Mouse (Mus musculus): Measurements from ENCODE around the gene A930004D18Rik. TPM values are rescaled to one million over a fixed set of nuclear protein-coding genes. Genes with fewer than 3 reads are reported as not detected.
"Not testable (repeated sequence)": the region's sequence is repeated elsewhere in the genome, so short reads cannot be mapped to it uniquely, and the experiment has no call there.

Gene A930004D18Rik
- polyA plus RNA-seq, 1 experiment from 2014 or later, result 11.5 TPM

DNA sequence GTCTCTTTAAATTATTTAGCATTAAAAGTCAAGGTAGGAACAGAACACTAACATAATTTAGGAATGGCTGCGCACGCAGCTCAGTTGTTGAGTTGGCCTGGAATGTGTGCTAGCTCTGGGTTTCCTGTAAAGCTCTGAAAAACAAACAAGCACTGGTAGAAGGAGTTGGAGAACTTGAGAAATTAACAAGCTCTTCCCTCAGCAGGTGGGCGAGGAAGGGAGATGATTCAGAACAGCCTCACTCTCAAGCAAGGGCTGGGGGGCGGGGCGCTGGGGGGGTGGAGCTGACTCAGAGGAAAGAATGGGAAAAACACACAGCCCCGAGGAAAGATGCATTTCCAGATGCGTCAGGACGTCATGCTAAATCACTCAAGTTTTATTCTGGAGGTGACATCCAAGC is 32.4 kb downstream of the A930004D18Rik start:
- H3K27ac ChIP-seq, result no peak overlapping the region; the same call in 1 of the 2 replicates
- 32% methylated on average over 8 of the region's 8 CpGs for WGBS

GRCm38 (mm10) chr2:18004286-18004685 is 33.3 kb downstream of the A930004D18Rik start:
- Histone ChIP-seq H3K9me3 (replicated peaks) (no peaks in the 10 kb centered on the region), H3K27me3 (ENCODE audit: low read depth, poor library complexity, severe bottlenecking) (no peaks in the 10 kb centered on the region), H3K36me3 (no peaks in the 10 kb centered on the region), H3K27ac (no peak overlapping the region), H3K4me3 (no peak overlapping the region), H3K4me1 (peaks cover 11% of the 10 kb centered on the region)
- WGBS, result 84% methylated on average over 4 of the region's 4 CpGs
- no peak for DNase-seq (ENCODE audit: low spot score)

More for the DNA sequence above, 32.4 kb downstream of the A930004D18Rik start:
- no peak overlapping the region for H3K4me3 ChIP-seq
- H3K36me3 ChIP-seq, result no peaks in the 10 kb centered on the region
- peaks cover 11% of the 10 kb centered on the region for H3K4me1 ChIP-seq
- no peaks in the 10 kb centered on the region for H3K9me3 ChIP-seq (replicated peaks)
- peak; percentile 42 for DNase-seq (ENCODE audit: low spot score)
- no peaks in the 10 kb centered on the region for H3K27me3 ChIP-seq (ENCODE audit: low read depth, poor library complexity, severe bottlenecking)

DNA sequence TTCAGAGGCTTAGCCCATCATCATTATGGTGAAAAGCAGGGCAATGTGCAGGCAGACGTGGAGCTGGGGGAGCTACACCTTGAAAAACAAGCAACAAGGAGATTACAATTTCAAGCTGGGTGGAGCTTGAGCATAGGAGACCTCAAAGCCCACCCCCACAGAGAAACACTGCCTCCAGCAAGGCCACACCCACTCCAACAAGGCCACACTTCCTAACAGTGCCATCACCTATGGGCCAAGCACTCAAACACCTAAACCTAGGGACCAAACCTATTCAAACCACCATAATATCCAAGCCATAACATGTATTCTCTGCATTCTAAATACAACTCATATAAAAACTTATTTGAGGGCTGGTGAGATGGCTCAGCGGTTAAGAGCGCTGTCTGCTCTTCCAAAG is 35.2 kb downstream of the A930004D18Rik start:
- H3K36me3 ChIP-seq, result no peaks in the 10 kb centered on the region
- no peaks in the 10 kb centered on the region for H3K9me3 ChIP-seq (replicated peaks)
- no peaks in the 10 kb centered on the region for H3K27me3 ChIP-seq (ENCODE audit: low read depth, poor library complexity, severe bottlenecking)
- no peak for DNase-seq (ENCODE audit: low spot score)
- no peak overlapping the region for H3K4me3 ChIP-seq
- no peak overlapping the region for H3K27ac ChIP-seq
- H3K4me1 ChIP-seq, result peaks cover 11% of the 10 kb centered on the region
- 95% methylated on average over 3 of the region's 3 CpGs for WGBS

GRCm38 (mm10) chr2:17996858-17997257 is 40.7 kb downstream of the A930004D18Rik start, which contains the start of gene H2al2a:
H2al2a (minus strand) TSS chr2:17996958.
- H3K27me3 ChIP-seq (ENCODE audit: low read depth, poor library complexity, severe bottlenecking), result no peaks in the 10 kb centered on the region
- no peaks in the 10 kb centered on the region for H3K36me3 ChIP-seq
- H3K27ac ChIP-seq, result no peak within 1 kb of the TSS
- no peak within 1 kb of the TSS for H3K4me3 ChIP-seq
- no peak for DNase-seq (ENCODE audit: low spot score)
- H3K4me1 ChIP-seq, result peaks cover 5% of the 10 kb centered on the region; the same call in 1 of the 2 replicates
- no peaks in the 10 kb centered on the region for H3K9me3 ChIP-seq (replicated peaks)

- Histone ChIP-seq H3K27ac (no peak overlapping the region), H3K36me3 (no peaks in the 10 kb centered on the region), H3K9me3 (replicated peaks) (no peaks in the 10 kb centered on the region), H3K4me1 (no peaks in the 10 kb centered on the region), H3K4me3 (no peak overlapping the region), H3K27me3 (ENCODE audit: low read depth, poor library complexity, severe bottlenecking) (no peaks in the 10 kb centered on the region)
- DNase-seq (ENCODE audit: low spot score), result no peak
Observed at GRCm38 (mm10) chr2:17989562-17989961, 48.0 kb downstream of the A930004D18Rik start.

DNA sequence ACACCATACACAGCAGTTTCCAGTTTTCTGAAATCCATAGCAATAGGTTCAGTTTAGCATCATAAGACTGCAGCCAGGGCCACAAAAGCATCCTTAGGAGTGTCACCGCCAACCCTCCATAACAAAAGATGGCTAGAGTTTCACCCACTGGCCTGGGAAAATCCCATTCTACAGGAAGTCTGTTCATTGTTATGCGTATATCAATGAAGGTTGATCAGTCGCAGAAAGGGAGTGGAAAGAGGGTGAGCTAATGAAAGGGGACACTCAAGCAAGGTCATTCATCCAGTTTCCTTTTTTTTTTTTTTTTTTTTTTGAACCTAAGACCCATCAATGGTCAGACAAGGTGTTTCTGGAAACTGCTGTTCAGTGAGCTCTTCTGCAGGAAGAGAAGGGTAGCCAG is 48.4 kb downstream of the A930004D18Rik start:
- 79% methylated on average over 3 of the region's 3 CpGs for WGBS
- H3K4me1 ChIP-seq, result no peaks in the 10 kb centered on the region
- no peaks in the 10 kb centered on the region for H3K27me3 ChIP-seq (ENCODE audit: low read depth, poor library complexity, severe bottlenecking)
- no peak overlapping the region for H3K27ac ChIP-seq
- no peaks in the 10 kb centered on the region for H3K36me3 ChIP-seq
- no peak overlapping the region for H3K4me3 ChIP-seq
- H3K9me3 ChIP-seq (replicated peaks), result no peaks in the 10 kb centered on the region
- DNase-seq (ENCODE audit: low spot score), result no peak

- no peak overlapping the region for H3K27ac ChIP-seq
- 90% methylated on average over 3 of the region's 3 CpGs for WGBS
- H3K36me3 ChIP-seq, result no peaks in the 10 kb centered on the region
- H3K4me3 ChIP-seq, result no peak overlapping the region
- DNase-seq (ENCODE audit: low spot score), result no peak
- H3K9me3 ChIP-seq (replicated peaks), result no peaks in the 10 kb centered on the region
- H3K4me1 ChIP-seq, result no peaks in the 10 kb centered on the region
- no peaks in the 10 kb centered on the region for H3K27me3 ChIP-seq (ENCODE audit: low read depth, poor library complexity, severe bottlenecking)
Observed at GRCm38 (mm10) chr2:17986694-17987093, 50.8 kb downstream of the A930004D18Rik start.

- 94% methylated on average over 3 of the region's 3 CpGs for WGBS
- H3K27me3 ChIP-seq (ENCODE audit: low read depth, poor library complexity, severe bottlenecking), result no peaks in the 10 kb centered on the region
- no peak overlapping the region for H3K27ac ChIP-seq
- no peaks in the 10 kb centered on the region for H3K36me3 ChIP-seq
- H3K4me3 ChIP-seq, result no peak overlapping the region
- no peak for DNase-seq (ENCODE audit: low spot score)
- no peaks in the 10 kb centered on the region for H3K9me3 ChIP-seq (replicated peaks)
- H3K4me1 ChIP-seq, result no peaks in the 10 kb centered on the region
Observed at GRCm38 (mm10) chr2:17984774-17985173, 52.8 kb downstream of the A930004D18Rik start.

DNA sequence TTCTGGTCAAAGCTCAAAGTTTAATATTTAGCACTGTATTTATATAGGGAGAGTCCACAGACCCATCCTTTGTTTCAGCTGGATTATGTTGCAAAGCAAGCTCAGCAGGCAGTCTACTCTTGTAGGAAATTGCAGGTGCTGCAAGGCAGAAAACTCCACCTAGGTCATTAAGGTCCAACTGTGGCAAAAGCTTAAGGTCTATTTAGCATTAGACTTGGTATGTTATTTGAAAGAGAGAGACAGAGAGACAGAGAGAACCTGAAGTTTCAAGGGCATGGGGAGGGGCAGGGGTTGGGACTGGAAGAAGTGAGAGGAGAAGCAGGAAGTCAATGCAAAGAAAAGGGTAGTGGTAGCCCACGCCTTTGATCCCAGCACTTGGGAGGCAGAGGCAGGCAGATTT is 54.8 kb downstream of the A930004D18Rik start:
- DNase-seq (ENCODE audit: low spot score), result no peak
- WGBS, result 96% methylated on average over 1 of the region's 1 CpGs
- H3K9me3 ChIP-seq (replicated peaks), result no peaks in the 10 kb centered on the region
- no peak overlapping the region for H3K27ac ChIP-seq
- H3K4me1 ChIP-seq, result no peaks in the 10 kb centered on the region
- H3K4me3 ChIP-seq, result no peak overlapping the region
- H3K27me3 ChIP-seq (ENCODE audit: low read depth, poor library complexity, severe bottlenecking), result no peaks in the 10 kb centered on the region
- H3K36me3 ChIP-seq, result no peaks in the 10 kb centered on the region

DNA sequence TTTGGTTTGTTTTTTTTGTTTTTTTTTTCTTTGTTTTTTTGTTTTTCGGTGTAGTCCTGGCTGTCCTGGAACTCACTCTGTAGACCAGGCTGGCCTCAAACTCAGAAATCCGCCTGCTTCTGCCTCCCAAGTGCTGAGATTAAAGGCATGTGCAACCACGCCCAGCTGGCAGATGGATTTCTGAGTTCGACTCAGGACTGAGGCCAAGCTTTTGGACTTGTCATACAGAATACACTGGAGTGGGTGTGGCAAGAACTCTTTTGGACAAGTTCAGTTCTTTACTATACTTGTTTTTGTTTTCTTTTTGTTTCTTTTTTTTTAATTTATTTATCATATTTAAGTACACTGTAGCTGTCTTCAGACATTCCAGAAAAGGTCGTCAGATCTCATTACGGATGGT is 58.8 kb downstream of the A930004D18Rik start:
- no peaks in the 10 kb centered on the region for H3K36me3 ChIP-seq
- 95% methylated on average over 6 of the region's 6 CpGs for WGBS
- H3K4me1 ChIP-seq, result peaks cover 6% of the 10 kb centered on the region
- H3K27ac ChIP-seq, result no peak overlapping the region
- H3K9me3 ChIP-seq (replicated peaks), result no peaks in the 10 kb centered on the region
- DNase-seq (ENCODE audit: low spot score), result no peak
- no peak overlapping the region for H3K4me3 ChIP-seq
- H3K27me3 ChIP-seq (ENCODE audit: low read depth, poor library complexity, severe bottlenecking), result no peaks in the 10 kb centered on the region

DNA sequence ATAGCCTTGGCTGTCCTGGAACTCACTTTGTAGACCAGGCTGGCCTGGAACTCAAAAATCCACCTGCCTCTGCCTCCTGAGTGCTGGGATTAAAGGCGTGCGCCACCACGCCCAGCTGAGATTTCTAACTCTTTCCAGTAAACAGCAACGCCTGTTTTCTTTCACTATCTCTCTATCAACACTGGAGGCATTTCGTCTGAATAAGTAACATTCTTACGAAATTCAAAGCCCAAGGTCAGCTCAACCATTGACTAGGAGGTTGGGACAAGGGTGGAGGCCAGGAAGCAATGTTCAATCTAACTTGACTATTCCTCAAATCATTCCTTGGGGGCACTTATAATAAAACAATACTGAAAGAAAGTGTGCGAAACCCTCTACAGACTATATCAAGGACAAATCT is 59.3 kb downstream of the A930004D18Rik start:
- H3K27me3 ChIP-seq (ENCODE audit: low read depth, poor library complexity, severe bottlenecking); H3K27ac ChIP-seq; H3K36me3 ChIP-seq; H3K4me3 ChIP-seq; H3K9me3 ChIP-seq (replicated peaks); DNase-seq (ENCODE audit: low spot score); H3K4me1 ChIP-seq: not testable (repeated sequence)
- WGBS, result 93% methylated on average over 7 of the region's 7 CpGs

DNA sequence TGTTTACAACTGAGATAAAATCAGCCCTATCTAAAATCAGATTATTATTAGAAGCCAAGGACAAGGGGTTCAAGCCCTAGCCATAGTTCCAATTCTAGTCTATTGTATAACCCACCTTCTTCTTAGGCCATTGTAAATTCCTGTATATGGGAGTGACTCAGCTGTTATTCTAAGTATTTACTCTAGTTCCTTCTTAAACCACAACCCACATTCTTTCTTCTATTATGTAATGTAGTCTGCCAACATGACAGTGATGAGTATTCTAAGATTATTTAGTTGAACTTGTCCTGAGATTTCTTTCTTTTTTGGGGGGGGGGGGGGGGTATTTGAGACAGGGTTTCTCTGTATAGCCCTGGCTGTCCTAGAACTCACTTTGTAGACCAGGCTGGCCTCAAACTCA is 59.9 kb downstream of the A930004D18Rik start:
- not testable (repeated sequence) for H3K36me3 ChIP-seq; H3K4me3 ChIP-seq; H3K27ac ChIP-seq; H3K27me3 ChIP-seq (ENCODE audit: low read depth, poor library complexity, severe bottlenecking); H3K9me3 ChIP-seq (replicated peaks); DNase-seq (ENCODE audit: low spot score); H3K4me1 ChIP-seq

DNA sequence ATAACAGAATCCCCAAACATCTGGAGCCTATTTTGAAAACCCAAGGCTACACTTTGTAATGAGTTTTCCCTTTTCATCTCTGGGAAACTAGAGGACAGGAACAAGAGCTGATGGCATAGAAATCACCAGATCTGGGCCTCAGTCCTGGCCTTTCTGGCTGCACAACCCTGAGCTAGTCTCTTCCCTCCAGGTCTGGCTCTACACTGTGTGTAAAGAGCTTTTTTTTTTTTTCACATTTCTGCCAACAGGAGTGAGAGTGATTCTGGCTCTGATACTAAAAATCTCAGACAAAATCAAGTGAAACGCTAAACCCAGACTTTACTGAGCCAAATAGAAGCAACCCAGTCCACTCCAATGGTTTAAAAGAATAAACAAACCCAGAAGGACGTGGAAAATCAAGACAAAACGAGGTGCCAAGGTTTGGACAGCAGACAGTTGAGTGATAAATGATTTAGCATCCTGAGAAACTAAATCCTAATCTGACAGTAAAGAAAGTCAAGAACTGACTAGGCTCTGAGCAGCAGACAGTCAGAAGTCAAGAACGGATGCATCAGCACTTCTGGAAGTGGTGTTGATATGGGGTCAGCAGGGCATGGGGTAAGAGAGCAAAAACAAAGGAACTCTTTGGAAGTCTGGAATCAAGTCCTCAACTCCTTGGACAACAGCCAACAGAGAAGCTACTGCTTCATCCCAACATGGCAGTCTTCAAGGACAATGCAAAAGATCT is 61.8 kb downstream of the A930004D18Rik start:
- Histone ChIP-seq H3K36me3 (no peaks in the 10 kb centered on the region), H3K4me3 (no peak overlapping the region), H3K9me3 (replicated peaks) (no peaks in the 10 kb centered on the region), H3K27ac (no peak overlapping the region), H3K4me1 (peaks cover 6% of the 10 kb centered on the region), H3K27me3 (ENCODE audit: low read depth, poor library complexity, severe bottlenecking) (no peaks in the 10 kb centered on the region)
- no peak for DNase-seq (ENCODE audit: low spot score)
- WGBS, result 61% methylated on average over 4 of the region's 4 CpGs
